Mouse (Mus musculus): Measurements from ENCODE around the gene Tent4a.
"Not testable (repeated sequence)": the region's sequence is repeated elsewhere in the genome, so short reads cannot be mapped to it uniquely, and the experiment has no call there.

Gene Tent4a

DNA sequence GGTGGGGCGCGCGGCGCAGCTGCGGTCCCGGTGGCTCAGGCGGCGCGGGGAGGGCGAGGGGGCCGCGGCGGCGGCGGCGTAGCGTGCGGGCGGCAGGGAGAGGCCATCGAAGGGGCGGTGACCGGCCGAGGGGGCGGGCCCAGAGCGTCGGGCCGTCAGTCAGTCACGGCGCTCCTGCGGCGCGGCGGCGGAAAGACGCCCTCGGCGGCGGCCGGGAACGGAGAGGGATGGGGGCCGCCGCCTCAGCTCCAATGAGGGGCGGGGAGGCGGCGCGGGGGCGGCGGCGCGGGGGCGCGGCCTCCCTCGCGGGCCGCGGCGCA, at the start of gene Tent4a:
Gene Tent4a (minus strand): TSS at position 284 of the 320 bp plus-strand sequence.
- no peak for DNase-seq

DNA sequence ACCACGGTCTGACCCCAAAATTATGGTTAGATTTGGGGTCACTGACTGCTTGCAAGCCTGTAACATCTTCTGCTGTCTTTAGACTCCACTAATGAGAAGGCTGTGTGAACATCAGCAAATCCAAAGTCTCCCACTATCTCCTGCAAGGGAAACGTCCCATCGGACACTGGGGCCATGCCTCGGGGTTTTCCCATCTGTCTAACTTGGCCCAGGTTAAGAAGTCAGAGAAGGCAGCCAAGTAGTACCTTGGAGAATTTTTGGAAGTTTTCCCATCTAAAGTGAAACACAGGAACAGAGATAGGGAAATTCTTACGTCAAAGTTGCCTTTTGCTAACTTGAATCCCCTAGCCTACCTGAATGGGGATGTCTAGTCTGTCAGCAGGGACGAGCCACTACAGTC, 49.2 kb upstream of the Tent4a start:
- no peak for DNase-seq

DNA sequence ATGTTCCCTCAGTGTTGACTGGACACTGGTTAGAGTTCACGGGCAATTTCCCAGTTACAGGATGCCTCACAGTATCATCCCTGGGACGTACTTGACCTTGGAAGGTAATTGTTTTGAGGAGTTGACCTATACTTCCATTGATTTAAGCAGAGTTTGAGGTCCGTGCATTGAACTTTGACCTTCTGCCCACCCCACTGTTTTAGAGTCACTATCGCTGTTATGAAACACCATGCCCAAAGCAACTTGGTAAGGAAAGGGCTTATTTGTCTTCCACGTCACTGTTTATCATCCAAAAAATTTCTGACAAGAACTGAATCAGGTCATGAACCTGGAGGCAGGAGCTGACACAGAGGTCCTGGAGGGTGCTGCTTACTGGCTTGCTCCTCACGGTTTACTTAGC, 48.0 kb upstream of the Tent4a start:
- no peak for DNase-seq

DNA sequence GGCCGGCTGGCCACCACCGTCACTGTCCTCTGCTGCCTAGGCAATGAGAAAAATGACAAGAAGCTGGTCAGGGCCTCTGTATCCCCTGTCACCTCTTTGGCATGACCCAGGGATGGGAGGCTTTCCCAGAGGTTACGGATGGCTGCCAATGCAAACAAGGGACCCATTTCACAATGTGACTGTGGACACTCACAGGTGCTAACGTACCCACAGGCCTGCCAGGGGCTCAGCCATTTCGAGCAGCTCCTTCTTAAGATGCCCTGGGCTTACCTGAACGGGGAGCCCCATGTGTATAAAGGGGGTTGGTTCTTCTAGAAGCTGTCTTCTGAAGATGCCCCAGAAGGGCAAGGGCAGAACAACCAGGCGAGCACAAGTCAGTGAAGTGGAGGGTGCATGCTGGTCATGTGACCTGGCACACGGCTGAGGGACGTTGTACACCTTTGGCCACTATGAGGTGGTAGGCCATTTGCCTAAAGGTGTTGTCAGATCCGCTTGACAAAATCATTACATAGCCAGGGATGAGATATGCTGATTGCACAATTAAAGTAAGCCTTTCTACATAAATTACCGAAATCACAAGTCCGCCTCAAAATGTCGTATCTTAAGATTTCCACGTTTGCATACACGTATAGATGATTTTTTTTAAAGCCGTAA, 42.9 kb upstream of the Tent4a start:
- DNase-seq = no peak

- peak; percentile 33 for DNase-seq
These were observed 42.3 kb upstream of the Tent4a start for GRCm38 (mm10) chr13:69576676-69577075.

DNA sequence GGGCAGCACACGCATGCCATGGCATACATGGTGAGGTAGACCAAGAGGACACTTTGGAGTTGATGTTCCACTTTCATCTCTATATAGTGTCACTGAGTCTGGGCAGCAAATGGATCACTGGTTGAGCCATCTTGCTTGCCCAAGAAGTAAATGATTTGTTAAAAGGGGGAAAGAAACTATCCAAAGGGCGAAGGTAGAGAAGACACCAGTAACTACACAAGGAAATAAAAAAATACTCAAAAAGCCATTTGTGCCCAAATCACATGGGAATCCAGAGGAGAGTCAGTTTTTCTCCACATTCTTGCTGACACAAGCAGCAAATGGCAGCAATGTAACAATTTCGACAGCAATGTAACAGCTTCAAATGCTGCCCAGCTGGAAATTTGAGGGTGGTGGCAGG, 38.2 kb upstream of the Tent4a start:
- DNase-seq = no peak

DNA sequence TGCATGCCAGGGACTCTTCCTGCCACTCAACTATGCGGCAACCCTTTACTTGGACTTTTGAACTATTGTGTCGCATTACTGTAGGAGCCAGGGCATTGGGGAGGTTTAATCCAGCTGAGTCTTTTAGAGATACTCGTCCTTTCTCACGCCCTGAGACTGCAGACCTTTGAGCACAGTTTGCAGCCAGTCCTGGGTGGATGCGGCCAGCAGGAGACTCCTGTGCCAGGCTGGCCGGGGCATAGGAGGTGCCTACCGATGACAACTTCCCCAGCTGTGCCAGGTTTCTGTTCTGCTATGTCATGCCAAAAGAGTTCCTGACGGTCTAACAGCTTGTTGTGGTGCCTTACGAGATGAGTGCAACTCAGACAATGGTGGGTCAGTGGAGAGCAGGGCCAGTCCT, 34.8 kb upstream of the Tent4a start:
- no peak for DNase-seq

DNA sequence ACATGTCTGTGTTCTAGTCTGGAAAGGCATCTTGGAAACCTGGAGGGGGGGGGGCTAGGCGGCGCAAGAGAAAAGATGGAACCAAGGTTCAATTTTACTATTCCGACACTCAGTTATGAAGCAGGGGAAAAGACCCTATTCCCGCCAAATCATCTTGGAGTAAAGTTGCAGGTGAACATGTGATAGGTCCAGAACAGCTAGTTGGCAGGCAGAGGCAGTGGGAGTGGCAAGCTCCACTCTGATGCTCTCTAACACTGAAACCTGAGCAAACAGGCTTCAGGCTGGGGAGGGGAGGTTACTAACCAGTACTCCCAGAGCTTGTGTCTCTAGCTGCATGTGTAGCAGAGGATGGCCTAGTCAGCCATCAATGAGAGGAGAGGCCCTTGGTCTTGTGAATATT, 31.0 kb upstream of the Tent4a start:
- not testable (repeated sequence) for DNase-seq

GRCm38 (mm10) chr13:69564573-69564972, 30.2 kb upstream of the Tent4a start:
- DNase-seq = no peak

DNA sequence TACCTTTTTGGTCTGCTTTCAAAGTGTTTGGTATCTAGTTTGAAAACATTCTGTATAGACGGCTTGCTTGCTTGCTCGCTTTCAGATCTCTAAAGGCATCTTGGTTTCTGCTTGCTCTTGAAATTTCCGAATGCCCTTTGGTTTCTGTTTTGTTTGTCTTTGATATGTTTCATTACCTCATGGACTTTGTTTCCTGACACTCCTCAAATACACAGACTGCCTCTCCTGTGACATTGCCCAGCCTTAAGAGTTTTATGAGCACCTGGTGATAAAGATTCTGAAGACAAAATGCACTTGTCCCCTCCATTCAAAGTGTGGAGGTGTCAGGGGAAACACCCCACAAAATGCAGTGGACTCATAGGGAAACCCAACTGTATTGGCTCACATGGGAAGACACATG, 29.5 kb upstream of the Tent4a start:
- DNase-seq = no peak

DNA sequence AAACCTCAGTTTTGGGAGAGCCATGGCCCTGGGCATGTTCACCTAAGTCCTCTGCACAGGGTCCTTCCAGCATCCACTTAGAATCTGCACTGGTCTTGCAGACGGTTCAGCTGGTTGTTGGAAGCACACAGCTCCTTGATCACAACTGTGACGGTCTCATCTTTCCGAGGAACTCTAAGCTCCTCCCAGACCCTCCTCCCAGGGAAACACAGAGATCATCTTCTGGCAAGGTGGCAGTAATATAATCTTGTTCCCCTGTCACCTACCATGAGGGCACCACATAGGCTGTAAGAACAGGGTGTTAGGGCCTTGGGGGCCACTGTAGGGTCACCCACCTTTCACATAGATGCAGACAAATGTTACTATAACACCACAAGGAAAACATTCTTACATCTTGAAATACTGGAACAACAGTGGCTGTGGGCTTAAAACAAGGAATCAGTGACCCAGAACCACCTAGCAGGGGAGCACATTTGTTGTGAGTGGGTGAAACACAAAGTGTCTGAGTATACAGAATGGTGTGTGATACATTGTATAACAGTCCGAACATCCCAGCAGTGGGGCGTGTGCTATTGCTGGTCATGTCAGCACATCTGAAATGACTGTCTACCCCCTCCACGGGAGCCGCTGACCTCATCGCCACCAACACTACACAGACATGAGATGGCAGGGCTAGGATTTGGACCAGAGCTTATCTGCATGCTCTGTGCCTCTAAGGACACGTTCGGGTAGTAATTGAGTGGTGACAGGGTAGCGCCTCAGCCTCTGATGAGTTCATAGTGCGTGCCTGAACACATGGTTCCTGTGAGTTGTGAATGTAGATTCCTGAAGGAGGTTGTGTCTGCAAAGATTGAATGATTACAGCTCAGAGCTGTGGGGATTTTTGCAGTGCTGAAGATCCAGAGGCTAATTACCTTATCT, 28.5 kb upstream of the Tent4a start:
- no peak for DNase-seq

GRCm38 (mm10) chr13:69562004-69562403, 27.6 kb upstream of the Tent4a start:
- no peak for DNase-seq

DNA sequence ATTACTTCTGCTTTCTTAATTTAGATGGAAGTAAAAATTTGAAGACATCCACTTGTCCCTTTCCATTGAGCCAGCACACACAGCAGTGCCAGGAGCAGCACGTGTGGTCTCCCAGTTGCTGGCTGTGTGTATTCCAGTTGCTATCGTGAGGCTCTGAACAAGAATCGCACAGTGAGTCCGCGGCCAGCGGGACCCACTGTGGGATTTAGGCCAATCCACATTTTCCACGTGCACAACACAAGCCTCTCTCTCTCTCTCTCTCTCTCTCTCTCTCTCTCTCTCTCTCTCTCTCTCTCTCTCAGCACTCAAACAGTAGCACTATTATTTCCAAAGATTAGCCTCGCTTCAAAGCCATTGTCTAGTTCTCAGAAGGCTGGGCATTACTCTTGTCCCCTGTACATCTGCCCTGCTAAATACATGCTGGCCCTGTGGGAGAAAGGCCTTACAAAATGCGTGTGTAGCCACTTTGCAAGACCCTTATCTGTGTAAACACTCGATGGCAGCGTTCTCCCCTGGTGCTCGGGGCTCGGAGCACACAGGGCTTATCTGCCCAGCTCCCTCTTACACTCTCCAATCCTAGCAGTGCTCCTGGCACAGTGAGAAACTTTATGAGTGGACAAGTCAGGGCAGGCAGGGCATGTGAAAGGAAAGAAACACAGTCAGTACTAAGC, 25.0 kb upstream of the Tent4a start:
- DNase-seq = no peak

- peak; percentile 57 for DNase-seq
These were observed 23.8 kb upstream of the Tent4a start for GRCm38 (mm10) chr13:69558098-69558660.

- DNase-seq = no peak
These were observed 22.3 kb upstream of the Tent4a start for GRCm38 (mm10) chr13:69556728-69557127.

GRCm38 (mm10) chr13:69555957-69556482, 21.6 kb upstream of the Tent4a start:
- DNase-seq = no peak

DNA sequence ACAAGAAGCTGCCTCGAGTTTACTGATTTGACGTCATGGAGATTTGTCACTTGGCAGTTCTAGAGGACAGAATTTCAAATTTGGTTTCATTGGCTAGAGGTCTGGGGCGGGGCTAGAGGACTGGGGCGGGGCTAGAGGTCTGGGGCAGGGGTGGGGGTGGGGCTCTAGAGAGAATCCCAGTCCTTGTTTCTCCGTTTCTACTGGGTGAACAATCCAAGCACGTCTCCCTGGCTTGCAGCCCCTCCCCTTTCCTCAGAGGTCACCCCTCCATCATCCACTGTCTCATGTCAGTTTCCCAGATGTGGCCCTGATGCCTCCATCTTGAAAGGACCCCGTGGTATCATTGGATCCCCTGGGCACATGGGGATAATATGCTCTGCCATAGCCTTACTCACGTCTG, 20.6 kb upstream of the Tent4a start:
- no peak for DNase-seq

DNA sequence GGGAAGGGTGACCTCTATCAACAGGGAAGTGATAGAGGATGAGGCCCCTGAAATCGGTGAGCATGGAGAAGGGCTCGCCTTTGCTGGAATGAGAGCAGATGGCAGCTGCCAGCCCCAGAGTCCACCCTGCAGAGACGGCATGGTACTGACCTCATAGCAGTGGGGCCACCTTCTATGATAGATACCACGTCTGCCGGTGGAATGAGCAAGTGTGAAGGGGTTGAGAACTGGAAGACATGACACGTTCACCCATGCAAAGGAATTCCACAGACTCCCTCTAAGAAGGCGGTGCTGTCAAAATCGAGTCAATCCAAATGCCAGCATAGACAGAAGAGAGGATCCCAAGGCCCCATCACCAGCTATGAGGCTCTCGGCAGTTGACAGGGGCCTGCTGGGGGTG, 19.8 kb upstream of the Tent4a start:
- no peak for DNase-seq

GRCm38 (mm10) chr13:69553024-69553423, 18.6 kb upstream of the Tent4a start:
- DNase-seq = no peak

- no peak for DNase-seq
These were observed 16.4 kb upstream of the Tent4a start for GRCm38 (mm10) chr13:69550831-69551230.

DNA sequence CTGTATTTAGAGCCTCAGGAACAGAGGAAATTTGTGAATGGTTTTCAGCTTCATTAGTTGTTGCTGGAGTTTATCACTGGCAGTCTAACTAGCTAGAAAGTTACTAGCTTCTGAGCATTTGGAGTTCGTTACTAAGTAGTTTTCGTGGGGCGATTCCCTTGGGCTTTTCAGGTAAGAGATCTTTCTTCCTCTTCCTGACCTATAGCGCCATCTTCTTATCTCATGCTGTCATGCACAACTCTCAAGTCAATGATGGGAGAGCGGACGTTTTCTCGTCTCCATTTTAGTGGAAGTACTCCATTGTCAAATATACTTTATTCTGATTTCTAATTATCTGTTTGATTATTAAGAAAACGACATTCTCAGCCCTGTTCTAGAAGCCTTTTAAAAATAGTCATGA, 15.6 kb upstream of the Tent4a start:
- no peak for DNase-seq

GRCm38 (mm10) chr13:69547488-69548180, 13.2 kb upstream of the Tent4a start:
- DNase-seq = no peak

GRCm38 (mm10) chr13:69545019-69545418, 10.6 kb upstream of the Tent4a start:
- DNase-seq = no peak
